Mouse (Mus musculus) CH12.LX (cell line): ENCODE results near the gene Minos1. TPM values are rescaled to one million over a fixed set of nuclear protein-coding genes. Genes with fewer than 3 reads are reported as not detected.

Experiments used
- DNase-seq: peaks from one replicate; pipeline ENCODE4 v3.0.0-alpha.2; 2013; ENCODE audit errors: extremely low read depth
- H3K27ac ChIP-seq: 2 replicates; pipeline ENCODE4 v1.5.1; 2012; ENCODE audit warnings: low read depth, mild to moderate bottlenecking, control low read depth, moderate library complexity; ENCODE audit not compliant: insufficient read depth
- H3K27me3 ChIP-seq: replicated peaks from 2 replicates; pipeline ENCODE3; 2012; ENCODE audit warnings: inconsistent platforms
- H3K36me3 ChIP-seq, 2 experiments: replicated peaks in 1 of 2; 2 replicates each; pipeline versions ENCODE3 to v1.6.1; 2012; ENCODE audit warnings: inconsistent platforms in 1 of 2, low read length in 1 of 2, mild to moderate bottlenecking in 1 of 2, mixed read lengths in 1 of 2, moderate library complexity in 1 of 2; ENCODE audit not compliant: control insufficient read depth in 1 of 2, insufficient read depth in 1 of 2
- H3K4me1 ChIP-seq, 2 experiments: 2 replicates each; pipeline ENCODE4 v1.6.1; 2012; ENCODE audit warnings: inconsistent platforms in 1 of 2, moderate library complexity in 1 of 2; ENCODE audit not compliant: insufficient read depth in 2 of 2, control insufficient read depth in 1 of 2
- H3K4me2 ChIP-seq: 2 replicates; pipeline ENCODE4 v1.6.1; 2012; ENCODE audit warnings: low read depth, mild to moderate bottlenecking, control low read depth; ENCODE audit not compliant: poor library complexity, insufficient read depth, severe bottlenecking
- H3K4me3 ChIP-seq, 3 experiments: fragments of 150-350 bp in 1 of 3; sonication (generic) in 1 of 3; replicated peaks in 1 of 3; 2 replicates each; pipeline versions ENCODE3 to v1.5.1; 2011 to 2012; ENCODE audit warnings: low read depth in 2 of 3, low read length in 2 of 3, mild to moderate bottlenecking in 2 of 3, moderate library complexity in 2 of 3, control low read depth in 1 of 3, improper control_type of control experiment in 1 of 3, inconsistent platforms in 1 of 3, mixed read lengths in 1 of 3; ENCODE audit not compliant: poor library complexity in 1 of 3
- H3K79me2 ChIP-seq: replicated peaks from 2 replicates; pipeline ENCODE4 v1.6.1; 2012; ENCODE audit warnings: mild to moderate bottlenecking, moderate library complexity; ENCODE audit not compliant: control insufficient read depth, poor library complexity, insufficient read depth, severe bottlenecking; ENCODE audit errors: extremely low read depth
- H3K9ac ChIP-seq: 2 replicates; pipeline ENCODE4 v1.6.1; 2012; ENCODE audit warnings: low read depth, mild to moderate bottlenecking, control low read depth, moderate library complexity; ENCODE audit not compliant: insufficient read depth
- H3K9me3 ChIP-seq: replicated peaks from 2 replicates; pipeline ENCODE3; 2012; ENCODE audit warnings: low read length, inconsistent platforms, mixed read lengths
- CHD2 ChIP-seq: IDR thresholded peaks from 2 replicates; pipeline ENCODE4 v1.6.1; 2011; ENCODE audit warnings: low read length, improper control_type of control experiment
- E2F4 ChIP-seq: IDR thresholded peaks from 2 replicates; pipeline ENCODE4 v1.6.1; 2011; ENCODE audit warnings: low read depth, low read length, improper control_type of control experiment; ENCODE audit not compliant: insufficient replicate concordance
- ELF1 ChIP-seq: IDR thresholded peaks from 2 replicates; pipeline ENCODE4 v1.6.1; 2014; ENCODE audit warnings: low read depth, mild to moderate bottlenecking, inconsistent platforms, low read length, improper control_type of control experiment
- EP300 ChIP-seq: IDR thresholded peaks from 2 replicates; pipeline ENCODE4 v1.6.1; 2011; ENCODE audit warnings: low read length, improper control_type of control experiment
- GABPA ChIP-seq: IDR thresholded peaks from 2 replicates; pipeline ENCODE4 v1.6.1; 2012; ENCODE audit warnings: low read depth, low read length, improper control_type of control experiment, inconsistent platforms; ENCODE audit not compliant: insufficient replicate concordance
- HCFC1 ChIP-seq: IDR thresholded peaks from 2 replicates; pipeline ENCODE4 v1.6.1; 2012; ENCODE audit warnings: low read depth, mild to moderate bottlenecking, inconsistent platforms, low read length, improper control_type of control experiment
- IRF4 ChIP-seq: IDR thresholded peaks from 2 replicates; pipeline ENCODE4 v1.6.1; 2014; ENCODE audit warnings: low read depth, mild to moderate bottlenecking, inconsistent platforms, low read length, improper control_type of control experiment
- JUN ChIP-seq: IDR thresholded peaks from 2 replicates; pipeline ENCODE4 v1.6.1; 2011; ENCODE audit warnings: low read depth, mild to moderate bottlenecking, low read length, improper control_type of control experiment, moderate library complexity; ENCODE audit not compliant: insufficient read depth
- JUND ChIP-seq: conservative IDR thresholded peaks from 2 replicates; pipeline ENCODE4 v1.6.1; 2011; ENCODE audit warnings: low read depth, low read length, improper control_type of control experiment
- MEF2A ChIP-seq: IDR thresholded peaks from 2 replicates; pipeline ENCODE4 v1.6.1; 2014; ENCODE audit warnings: low read depth, mild to moderate bottlenecking, inconsistent platforms, low read length, improper control_type of control experiment, borderline replicate concordance
- MXI1 ChIP-seq: IDR thresholded peaks from 2 replicates; pipeline ENCODE4 v1.6.1; 2011; ENCODE audit warnings: mild to moderate bottlenecking, low read depth, low read length, improper control_type of control experiment
- NRF1 ChIP-seq: IDR thresholded peaks from 2 replicates; pipeline ENCODE4 v1.6.1; 2014; ENCODE audit warnings: low read depth, mild to moderate bottlenecking, inconsistent platforms, low read length, improper control_type of control experiment, moderate library complexity
- POLR2AphosphoS2 ChIP-seq: IDR thresholded peaks from 2 replicates; pipeline ENCODE4 v1.6.1; 2011; ENCODE audit warnings: low read depth, low read length, improper control_type of control experiment
- RAD21 ChIP-seq: IDR thresholded peaks from 2 replicates; pipeline ENCODE4 v1.6.1; 2011; ENCODE audit warnings: low read depth, mild to moderate bottlenecking, low read length, improper control_type of control experiment, moderate library complexity
- RCOR1 ChIP-seq: conservative IDR thresholded peaks from 2 replicates; pipeline ENCODE4 v1.6.1; 2012; ENCODE audit warnings: low read depth, mild to moderate bottlenecking, inconsistent platforms, low read length, improper control_type of control experiment
- SIN3A ChIP-seq: IDR thresholded peaks from 2 replicates; pipeline ENCODE4 v1.6.1; 2012; ENCODE audit warnings: low read length, improper control_type of control experiment, inconsistent platforms
- SMC3 ChIP-seq: IDR thresholded peaks from 2 replicates; pipeline ENCODE4 v1.6.1; 2011; ENCODE audit warnings: low read depth, low read length, improper control_type of control experiment
- UBTF ChIP-seq: IDR thresholded peaks from 2 replicates; pipeline ENCODE4 v1.6.1; 2012; ENCODE audit warnings: low read depth, mild to moderate bottlenecking, inconsistent platforms, low read length, improper control_type of control experiment, moderate library complexity
- USF1 ChIP-seq: IDR thresholded peaks from 2 replicates; pipeline ENCODE4 v1.6.1; 2014; ENCODE audit warnings: low read depth, mild to moderate bottlenecking, inconsistent platforms, low read length, improper control_type of control experiment
- ZC3H11A ChIP-seq: IDR thresholded peaks from 2 replicates; pipeline ENCODE4 v1.6.1; 2012; ENCODE audit warnings: low read depth, mild to moderate bottlenecking, inconsistent platforms, low read length, improper control_type of control experiment
- dilution Hi-C: fragments of 300-500 bp; cut with MboI; formaldehyde crosslinking; loops from 2 replicates; pipeline ENCODE4 v1.14.3; 2020; ENCODE audit warnings: low sequenced_read_pairs; ENCODE audit not compliant: extremely low pct_unique_long_range_greater_than_20kb, extremely low pct_ligation_motif_present
- in situ Hi-C: fragments of 300-500 bp; cut with MboI; formaldehyde crosslinking; loops from 3 replicates; pipeline ENCODE4 v1.14.3; 2019; ENCODE audit warnings: low sequenced_read_pairs, low pct_ligation_motif_present, low pct_unique_long_range_greater_than_20kb, mixed read lengths
- polyA plus RNA-seq: library from polyadenylated mRNA; unstranded; fragments of >175 nt; gene quantifications from 2 replicates; pipeline ENCODE4 v1.2.1, GENCODE M21; 2012; ENCODE audit warnings: low read depth; ENCODE audit not compliant: insufficient read length
- total RNA-seq, 2 experiments: library from RNA; depleted of rRNA; stranded (reverse); fragments of 300-350 nt in 1 of 2; fragments of >200 nt in 1 of 2; gene quantifications; 2 replicates each; pipeline ENCODE4 v1.2.3; 2012 to 2014

Minos1 gene
- total and polyA plus RNA-seq, 3 experiments = 39.2 to 418 (median 151) TPM

DNA sequence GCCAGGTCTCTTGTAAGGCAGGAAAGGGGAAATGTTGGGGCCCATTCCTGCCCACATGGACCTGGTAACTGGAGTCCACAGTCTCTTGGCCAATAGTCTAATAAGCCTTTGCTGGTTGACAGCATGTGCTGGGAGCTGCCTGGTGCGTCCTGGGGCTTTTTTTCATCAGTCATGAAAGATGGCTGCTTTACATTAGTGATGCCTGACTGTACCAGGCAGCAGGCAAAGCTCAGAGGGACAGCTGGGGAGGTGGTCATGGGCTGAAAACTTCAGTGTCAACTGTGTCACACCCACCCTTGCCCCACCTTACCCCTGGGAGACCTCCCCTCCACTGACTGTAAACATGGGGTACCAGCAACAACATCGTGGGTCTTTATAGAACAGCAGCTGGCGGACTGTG is 75.2 kb downstream of the Minos1 start:
- Histone ChIP-seq H3K27me3 (no peaks in the 10 kb centered on the region), H3K4me3 (no peak overlapping the region), H3K27ac (no peak overlapping the region), H3K36me3 (peaks cover 8 to 67% of the 10 kb centered on the region in 2 experiments), H3K9ac (no peak overlapping the region)
- in situ Hi-C loops = no loop called here
- no peak for DNase-seq
- no peak for TF ChIP-seq ELF1
- TF ChIP-seq, all 38 proteins: peak for 0
- H3K9me3 ChIP-seq = no peaks in the 10 kb centered on the region
- no peak overlapping the region for H3K4me2 ChIP-seq
- dilution Hi-C loops = no loop called here
- no peaks in the 10 kb centered on the region for H3K4me1 ChIP-seq
- H3K79me2 ChIP-seq = no peaks in the 10 kb centered on the region

DNA sequence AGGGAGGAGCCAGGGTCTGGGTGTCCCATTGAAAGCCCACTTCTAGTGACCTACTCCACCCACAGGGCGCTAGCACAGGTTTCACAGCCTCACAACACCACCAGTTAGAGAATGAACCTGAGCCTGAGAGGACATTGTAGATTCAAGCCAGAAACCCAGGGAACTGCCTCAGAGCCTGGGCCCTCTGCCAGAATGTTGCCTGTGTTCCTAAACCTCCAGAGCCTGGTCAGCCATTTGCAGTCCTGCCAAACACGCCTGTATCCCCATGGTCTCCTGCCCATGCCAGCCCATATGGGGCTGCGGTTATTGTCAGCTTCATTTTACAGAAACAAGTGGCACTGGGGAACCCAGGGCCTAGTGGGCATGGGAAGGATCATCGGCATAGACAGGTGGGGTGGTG is 75.6 kb downstream of the Minos1 start:
- no peak for DNase-seq
- in situ Hi-C loops (no loop called here), dilution Hi-C loops (no loop called here)
- Histone ChIP-seq H3K4me1 (no peaks in the 10 kb centered on the region), H3K9me3 (no peaks in the 10 kb centered on the region), H3K4me2 (no peak overlapping the region), H3K4me3 (no peak overlapping the region), H3K27ac (no peak overlapping the region), H3K79me2 (no peaks in the 10 kb centered on the region), H3K27me3 (no peaks in the 10 kb centered on the region), H3K36me3 (peaks cover 8 to 70% of the 10 kb centered on the region in 2 experiments), H3K9ac (no peak overlapping the region)
- no peak for TF ChIP-seq ZC3H11A

- DNase-seq = no peak
- TF ChIP-seq SIN3A = no peak
- no peak for TF ChIP-seq SMC3
- no peak for TF ChIP-seq POLR2AphosphoS2
- no peak for TF ChIP-seq RCOR1
- TF ChIP-seq E2F4 = no peak
- no peak for TF ChIP-seq JUND
- no peak for TF ChIP-seq IRF4
- no peak for TF ChIP-seq CHD2
- no peak for TF ChIP-seq USF1
- TF ChIP-seq GABPA = no peak
- no peak for TF ChIP-seq MEF2A
- no peak for TF ChIP-seq MXI1
- TF ChIP-seq UBTF = no peak
- TF ChIP-seq ZC3H11A = no peak
- TF ChIP-seq EP300 = no peak
- no peak for TF ChIP-seq ELF1
- no peak for TF ChIP-seq NRF1
- no peak for TF ChIP-seq RAD21
- no peak for TF ChIP-seq JUN
- TF ChIP-seq HCFC1 = no peak
- dilution Hi-C loops = no loop called here
- no peak overlapping the region for H3K9ac ChIP-seq
- H3K27me3 ChIP-seq = no peaks in the 10 kb centered on the region
- H3K79me2 ChIP-seq = no peaks in the 10 kb centered on the region
- H3K9me3 ChIP-seq = no peaks in the 10 kb centered on the region
- no peak overlapping the region for H3K27ac ChIP-seq
- H3K4me2 ChIP-seq = no peak overlapping the region
- peaks cover 8 to 72% of the 10 kb centered on the region in 2 experiments for H3K36me3 ChIP-seq
- in situ Hi-C loops = no loop called here
- no peaks in the 10 kb centered on the region for H3K4me1 ChIP-seq
- H3K4me3 ChIP-seq = no peak overlapping the region
These were observed 76.5 kb downstream of the Minos1 start for GRCm38 (mm10) chr4:139054300-139054923.
